Mouse (Mus musculus) layer of hippocampus, adult 9-11 months (tissue): Measurements from ENCODE around the gene Olfr1124.
"Not testable (repeated sequence)": the region's sequence is repeated elsewhere in the genome, so short reads cannot be mapped to it uniquely, and the experiment has no call there.

Experiments used
- DNase-seq: peaks from one replicate; pipeline ENCODE4 v3.0.0; 2022

The Olfr1124 gene

GRCm38 (mm10) chr2:87429975-87430374 lies at the start of gene Olfr1124:
Olfr1124 (plus strand) TSS chr2:87430275.
- DNase-seq = no peak

GRCm38 (mm10) chr2:87383935-87384334 lies 46.1 kb upstream of the Olfr1124 start:
- no peak for DNase-seq

- DNase-seq = no peak
Measured at GRCm38 (mm10) chr2:87385549-87385948, 44.5 kb upstream of the Olfr1124 start, which contains the start of gene Olfr1122. Olfr1122 (plus strand) TSS chr2:87385849.

- DNase-seq = peak; percentile 24
Measured at GRCm38 (mm10) chr2:87393605-87394004, 36.5 kb upstream of the Olfr1124 start.

GRCm38 (mm10) chr2:87394686-87395085 lies 35.4 kb upstream of the Olfr1124 start:
- DNase-seq = not testable (repeated sequence)

- DNase-seq = no peak
Measured at GRCm38 (mm10) chr2:87416335-87416734, 13.7 kb upstream of the Olfr1124 start, which contains the start of gene Olfr1123. Olfr1123 (plus strand) TSS chr2:87416635.

- no peak for DNase-seq
Measured at GRCm38 (mm10) chr2:87437731-87438130, 7.7 kb downstream of the Olfr1124 start.

- no peak for DNase-seq
Measured at GRCm38 (mm10) chr2:87453662-87454061, 23.6 kb downstream of the Olfr1124 start, which contains the start of gene Olfr1126. Olfr1126 (plus strand) TSS chr2:87453962.

GRCm38 (mm10) chr2:87461769-87462168 lies 31.7 kb downstream of the Olfr1124 start:
- DNase-seq = no peak

- DNase-seq = no peak
Measured at GRCm38 (mm10) chr2:87480207-87480606, 50.1 kb downstream of the Olfr1124 start.

- no peak for DNase-seq
Measured at GRCm38 (mm10) chr2:87481158-87481557, 51.1 kb downstream of the Olfr1124 start.

GRCm38 (mm10) chr2:87482276-87482675 lies 52.2 kb downstream of the Olfr1124 start:
- no peak for DNase-seq
